Mouse (Mus musculus) heart, embryonic 14.5 days (tissue): ENCODE measurements around the gene Ptprd. TPM values are rescaled to one million over a fixed set of nuclear protein-coding genes. Genes with fewer than 3 reads are reported as not detected.
A peak's percentile ranks its signal among the peaks of the same experiment; 100 is the strongest.

ENCODE experiments used
- ATAC-seq: fragments of 200-750 bp; cut with Nextera tagmentation; 2 replicates; pipeline ENCODE4 v1.8.0; 2017; ENCODE audit warnings: low read depth, moderate TSS enrichment; ENCODE audit not compliant: insufficient number of reproducible peaks, insufficient read depth, low FRiP score
- H3K27ac ChIP-seq, 2 experiments: fragments of 200-500 bp in 1 of 2; fragments of 300-500 bp in 1 of 2; sonication (generic) in 1 of 2; replicated peaks in 1 of 2; 2 replicates each; pipeline ENCODE4 v1.5.1; 2012 to 2014; ENCODE audit warnings: low read depth in 2 of 2, low read length in 2 of 2, control low read depth in 1 of 2, mild to moderate bottlenecking in 1 of 2, mixed read lengths in 1 of 2; ENCODE audit not compliant: control insufficient read depth in 1 of 2, insufficient read depth in 1 of 2
- H3K27me3 ChIP-seq: fragments of 300-500 bp; sonication (generic); 2 replicates; pipeline ENCODE4 v1.6.1; 2014; ENCODE audit warnings: mild to moderate bottlenecking, low read length, control low read depth; ENCODE audit not compliant: control insufficient read depth, insufficient read depth
- H3K36me3 ChIP-seq: fragments of 300-500 bp; sonication (generic); 2 replicates; pipeline ENCODE4 v1.6.1; 2014; ENCODE audit warnings: mild to moderate bottlenecking, control low read depth, low read length, mixed read lengths; ENCODE audit not compliant: control insufficient read depth, insufficient read depth
- H3K4me1 ChIP-seq, 2 experiments: fragments of 200-500 bp in 1 of 2; fragments of 300-500 bp in 1 of 2; sonication (generic) in 1 of 2; 2 replicates each; pipeline ENCODE4 v1.6.1; 2012 to 2014; ENCODE audit warnings: low read length in 2 of 2, control low read depth in 1 of 2, mixed read lengths in 1 of 2; ENCODE audit not compliant: control insufficient read depth in 2 of 2, insufficient read depth in 2 of 2
- H3K4me2 ChIP-seq: fragments of 300-500 bp; sonication (generic); 2 replicates; pipeline ENCODE4 v1.6.1; 2014; ENCODE audit warnings: mild to moderate bottlenecking, low read length
- H3K4me3 ChIP-seq, 2 experiments: fragments of 200-500 bp in 1 of 2; fragments of 300-500 bp in 1 of 2; sonication (generic) in 1 of 2; 2 replicates each; pipeline ENCODE4 v1.5.1; 2012 to 2014; ENCODE audit warnings: low read length in 2 of 2, mild to moderate bottlenecking in 2 of 2, control low read depth in 1 of 2, low read depth in 1 of 2, moderate library complexity in 1 of 2; ENCODE audit not compliant: control insufficient read depth in 1 of 2, insufficient read depth in 1 of 2
- H3K9ac ChIP-seq: fragments of 300-500 bp; sonication (generic); 2 replicates; pipeline ENCODE4 v1.6.1; 2014; ENCODE audit warnings: mild to moderate bottlenecking, low read length
- H3K9me3 ChIP-seq: fragments of 300-500 bp; sonication (generic); 2 replicates; pipeline ENCODE4 v1.6.1; 2016; ENCODE audit warnings: low read length, control low read depth; ENCODE audit not compliant: control insufficient read depth
- WGBS: fragments of 180-500 bp; shearing (Covaris S2); extraction: QIAGEN DNeasy Blood & Tissue Kit; methylation state at CpG from one replicate; pipeline ENCODE4 v1.1.7; 2014; 5-methylcytosine and 5-hydroxymethylcytosine counted together
- polyA plus RNA-seq: library from polyadenylated mRNA; unstranded; fragments of >200 nt; fragmentation: Nextera tagmentation; extraction: Ambion mirVana; gene quantifications from 2 replicates; pipeline ENCODE4 v1.2.1, GENCODE M21; 2014

Gene Ptprd
- polyA plus RNA-seq, 1 experiment from 2014 or later: 21.8 TPM

DNA sequence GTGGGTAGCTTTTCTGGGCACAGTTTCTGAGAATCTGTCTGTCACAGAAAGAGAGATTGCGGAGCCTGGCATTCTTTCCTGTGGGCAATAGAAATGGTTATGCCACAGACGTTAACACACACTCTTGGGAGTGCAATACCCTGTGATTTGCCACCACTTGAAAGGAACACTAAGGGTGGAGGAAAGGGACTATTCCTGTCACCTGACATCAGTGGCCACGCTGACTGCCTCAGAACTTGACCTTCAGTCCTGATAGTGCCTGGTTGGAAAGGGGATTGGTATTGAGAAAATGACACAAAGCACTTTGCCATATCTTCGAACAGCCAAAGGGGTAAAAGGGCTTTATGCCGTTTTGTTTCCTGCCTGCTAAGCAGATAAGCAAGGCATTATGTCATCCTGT, 1750.4 kb downstream of the Ptprd start:
- Histone ChIP-seq H3K27ac (peak overlapping the region; percentile 23 to 50), H3K9ac (0 out of 2 replicates have a peak overlapping the region, but pooled peaks have one; percentile 9), H3K4me1 (peaks cover 3 to 45% of the 10 kb centered on the region in 2 experiments; a peak in 3 of 4 replicates), H3K4me3 (no peak overlapping the region), H3K36me3 (no peaks in the 10 kb centered on the region), H3K4me2 (peak overlapping the region; percentile 40), H3K9me3 (no peaks in the 10 kb centered on the region), H3K27me3 (no peaks in the 10 kb centered on the region)
- ATAC-seq: peak; percentile 66
- 11% methylated on average over 5 of the region's 5 CpGs for WGBS

DNA sequence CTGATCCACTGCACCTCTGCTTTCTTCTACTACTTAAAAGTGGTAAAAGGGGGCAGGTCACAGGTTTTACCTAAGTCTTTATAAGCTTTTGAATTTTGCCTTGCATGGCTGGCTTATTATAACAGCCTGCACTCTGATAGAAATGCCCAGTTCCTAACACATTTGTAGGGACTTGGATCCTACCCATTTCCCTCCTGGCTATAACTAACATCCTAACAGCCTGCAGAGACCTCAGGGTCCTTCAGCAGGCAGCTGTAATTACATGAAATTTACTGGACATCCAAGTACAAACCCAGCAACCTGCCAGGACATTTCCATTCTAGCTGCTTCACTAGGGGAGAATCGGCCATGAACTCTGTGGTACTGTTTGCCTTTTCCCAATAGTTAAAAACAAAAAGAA, 1751.2 kb downstream of the Ptprd start:
- no peaks in the 10 kb centered on the region for H3K27me3 ChIP-seq
- H3K36me3 ChIP-seq: no peaks in the 10 kb centered on the region
- H3K4me1 ChIP-seq: peaks cover 3 to 48% of the 10 kb centered on the region in 2 experiments
- ATAC-seq: no peak
- H3K4me3 ChIP-seq: no peak overlapping the region
- H3K9me3 ChIP-seq: no peaks in the 10 kb centered on the region
- 75% methylated on average over 1 of the region's 1 CpGs for WGBS
- H3K27ac ChIP-seq: peak overlapping the region in 1 of 2 experiments; percentile 50; a peak in 1 of 4 replicates
- H3K9ac ChIP-seq: no peak overlapping the region
- H3K4me2 ChIP-seq: no peak overlapping the region

DNA sequence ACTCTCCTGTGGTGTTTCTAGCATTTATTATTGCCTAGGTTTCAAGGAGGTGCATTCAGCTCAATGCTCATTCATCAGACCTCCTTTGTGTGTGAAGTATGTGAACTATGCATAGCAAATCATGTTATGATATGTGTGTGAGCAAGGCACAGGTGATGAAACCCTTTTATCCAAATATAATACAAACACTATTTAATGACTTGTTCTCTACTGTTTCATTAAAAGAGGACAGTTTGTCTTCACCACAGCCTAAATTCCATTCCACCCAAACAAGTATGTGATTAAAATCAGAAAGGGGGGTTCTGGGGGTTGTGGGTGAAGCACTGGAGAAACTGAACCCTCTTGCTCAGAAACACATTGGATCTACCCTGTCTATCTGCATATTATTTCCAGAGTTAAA, 1752.1 kb downstream of the Ptprd start:
- no peak for ATAC-seq
- H3K27ac ChIP-seq: no peak overlapping the region
- no peaks in the 10 kb centered on the region for H3K36me3 ChIP-seq
- H3K27me3 ChIP-seq: no peaks in the 10 kb centered on the region
- peaks cover 6 to 48% of the 10 kb centered on the region in 2 experiments for H3K4me1 ChIP-seq
- H3K4me3 ChIP-seq: no peak overlapping the region
- H3K9me3 ChIP-seq: no peaks in the 10 kb centered on the region
- H3K4me2 ChIP-seq: no peak overlapping the region
- no peak overlapping the region for H3K9ac ChIP-seq

DNA sequence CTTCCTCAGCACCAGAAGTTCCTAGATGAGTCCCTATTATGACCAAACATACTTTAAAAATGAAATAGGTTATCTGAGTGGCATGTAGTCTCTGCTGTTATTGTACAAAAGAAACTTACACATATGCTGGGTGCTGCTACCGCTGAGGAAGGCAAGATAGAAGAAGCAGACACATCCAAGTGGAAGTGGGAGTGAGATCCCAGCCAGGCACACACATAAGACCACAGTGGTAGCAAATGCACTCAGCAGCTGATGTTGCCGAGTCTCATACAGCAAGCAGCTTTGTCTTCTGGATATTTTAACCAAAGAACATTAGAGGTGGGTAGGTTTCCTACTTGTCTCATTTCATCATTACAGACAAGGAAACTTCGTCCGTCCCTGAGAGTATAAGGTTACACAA, 1759.5 kb downstream of the Ptprd start:
- peaks cover 9 to 17% of the 10 kb centered on the region in 2 experiments for H3K4me1 ChIP-seq
- no peak for ATAC-seq
- H3K4me2 ChIP-seq: no peak overlapping the region
- no peaks in the 10 kb centered on the region for H3K36me3 ChIP-seq
- H3K9ac ChIP-seq: no peak overlapping the region
- H3K9me3 ChIP-seq: no peaks in the 10 kb centered on the region
- whole genome bisulfite sequencing: 68% methylated on average over 4 of the region's 4 CpGs
- no peaks in the 10 kb centered on the region for H3K27me3 ChIP-seq
- no peak overlapping the region for H3K4me3 ChIP-seq
- H3K27ac ChIP-seq: no peak overlapping the region

DNA sequence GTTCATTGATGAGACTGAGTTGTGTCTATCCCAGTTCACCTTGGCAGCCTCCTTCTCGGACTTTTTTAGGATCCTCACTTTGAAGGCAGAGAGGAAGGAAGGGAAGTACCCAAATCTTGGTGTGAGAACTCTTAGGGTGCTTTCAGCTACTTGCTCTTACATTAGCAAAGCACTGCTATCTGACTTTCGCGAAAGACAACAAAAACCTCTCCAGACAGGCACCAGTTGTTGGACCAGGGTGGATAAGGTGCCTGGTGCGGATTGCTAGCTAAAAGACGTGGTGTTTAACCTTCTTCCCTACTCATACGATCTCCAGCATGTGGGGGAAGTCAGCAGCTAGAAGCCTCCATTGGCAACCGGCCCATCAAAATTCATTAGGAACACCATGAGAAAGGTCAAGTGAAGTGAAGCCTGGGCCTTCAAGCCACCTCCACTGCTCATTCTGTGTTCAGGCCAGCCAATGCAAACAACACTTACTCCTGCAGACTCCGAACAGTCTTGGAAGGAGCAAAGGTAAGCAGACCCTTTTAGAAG, 1760.7 kb downstream of the Ptprd start:
- H3K9me3 ChIP-seq: no peaks in the 10 kb centered on the region
- H3K27ac ChIP-seq: peak overlapping the region; percentile 95 to 96
- ATAC-seq: no peak
- no peaks in the 10 kb centered on the region for H3K36me3 ChIP-seq
- H3K4me1 ChIP-seq: peaks cover 9 to 14% of the 10 kb centered on the region in 2 experiments
- H3K9ac ChIP-seq: peak overlapping the region; percentile 98
- WGBS: 37% methylated on average over 8 of the region's 8 CpGs
- H3K4me3 ChIP-seq: peak overlapping the region; percentile 75 to 98
- no peaks in the 10 kb centered on the region for H3K27me3 ChIP-seq
- peak overlapping the region; percentile 68 for H3K4me2 ChIP-seq

DNA sequence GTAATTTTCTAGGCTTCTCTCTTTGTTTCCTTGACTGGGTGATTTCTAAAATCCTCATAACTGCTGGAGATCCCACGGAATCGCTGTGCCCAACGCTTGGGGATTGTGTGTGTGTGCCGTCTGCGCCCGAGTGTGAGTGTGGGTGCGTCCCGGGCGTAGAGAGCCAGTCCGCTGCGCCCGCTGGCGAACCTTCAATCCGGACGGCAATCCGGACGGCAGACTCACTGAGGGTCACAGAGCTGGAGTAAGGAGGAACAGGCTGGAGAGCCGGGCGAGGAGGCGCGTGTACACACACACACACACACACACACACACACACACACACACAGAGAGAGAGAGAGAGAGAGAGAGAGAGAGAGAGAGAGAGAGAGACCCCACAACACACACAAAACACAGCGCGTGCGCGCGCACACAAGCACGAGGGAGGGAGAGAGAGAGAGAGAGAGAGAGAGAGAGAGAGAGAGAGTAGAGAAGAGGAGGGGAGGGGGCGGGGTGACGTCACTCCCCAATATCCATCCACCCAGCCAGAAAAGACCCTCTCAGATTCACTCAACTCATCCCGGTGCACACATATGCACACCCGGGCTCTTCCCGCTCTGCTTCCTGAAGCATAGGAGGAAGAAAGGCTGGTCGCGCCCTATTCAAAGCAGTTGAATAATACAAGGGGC, 1761.3 kb downstream of the Ptprd start:
- Histone ChIP-seq H3K9ac (peak overlapping the region; percentile 98), H3K4me3 (peak overlapping the region; percentile 75 to 98), H3K27ac (peak overlapping the region; percentile 95 to 96), H3K36me3 (no peaks in the 10 kb centered on the region), H3K4me2 (peak overlapping the region; percentile 68), H3K9me3 (no peaks in the 10 kb centered on the region), H3K27me3 (no peaks in the 10 kb centered on the region), H3K4me1 (peaks cover 9 to 16% of the 10 kb centered on the region in 2 experiments)
- under 1% methylated on average over 33 of the region's 34 CpGs for WGBS
- ATAC-seq: peak; percentile 64

DNA sequence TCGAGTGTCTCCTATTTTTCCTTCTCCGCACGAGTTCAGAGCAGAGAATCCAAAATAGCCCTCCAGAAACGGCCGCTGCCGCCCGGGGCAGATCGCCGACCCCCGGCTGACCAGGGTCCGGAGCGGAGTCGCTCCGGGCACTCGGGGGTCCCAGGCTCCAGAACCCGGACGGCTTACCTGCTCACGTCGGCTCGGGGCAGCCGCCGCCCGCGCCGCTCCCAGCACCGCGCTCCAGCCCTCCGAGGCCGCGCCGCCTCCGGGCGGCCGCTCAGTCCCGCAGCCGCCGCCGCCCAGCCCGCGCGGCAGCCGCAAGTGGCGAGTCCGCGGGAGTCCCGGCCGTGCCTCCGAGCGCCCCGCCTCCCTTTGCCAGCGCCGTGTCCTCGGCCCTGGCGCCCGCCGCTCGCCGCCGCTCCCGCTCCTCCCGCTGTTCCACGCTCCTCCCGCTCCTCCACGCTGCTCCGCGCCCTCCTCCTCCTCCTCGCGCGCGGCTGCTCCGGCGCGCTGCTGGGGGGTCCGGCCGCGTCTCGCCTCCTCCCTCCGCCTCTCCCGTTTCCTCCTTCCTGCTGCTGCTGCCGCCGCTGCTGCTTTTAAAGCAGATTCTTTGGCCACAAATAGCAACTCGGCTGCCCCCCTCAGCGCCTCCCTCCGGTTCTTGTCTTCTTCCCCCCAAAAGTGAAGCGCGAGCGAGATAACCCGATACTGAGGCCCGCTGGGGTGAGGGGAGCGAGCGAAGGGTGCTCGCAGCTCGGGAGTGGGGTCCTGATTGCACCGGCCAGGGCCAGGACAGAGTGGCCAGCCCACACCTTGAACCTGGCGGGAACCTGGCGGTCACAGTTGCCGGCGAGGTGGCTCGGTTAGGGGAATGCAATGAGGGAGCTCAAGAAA, 1762.1 kb downstream of the Ptprd start:
- Histone ChIP-seq H3K27ac (peak overlapping the region; percentile 95 to 96), H3K4me3 (peak overlapping the region; percentile 75 to 98), H3K4me2 (peak overlapping the region; percentile 68), H3K36me3 (no peaks in the 10 kb centered on the region), H3K9me3 (no peaks in the 10 kb centered on the region), H3K27me3 (no peaks in the 10 kb centered on the region), H3K4me1 (peaks cover 8 to 16% of the 10 kb centered on the region in 2 experiments), H3K9ac (peak overlapping the region; percentile 98)
- WGBS: under 1% methylated on average over 90 of the region's 99 CpGs
- peak; percentile 79 for ATAC-seq
